Mouse (Mus musculus) olfactory bulb, adult 2 months (tissue): Measurements from ENCODE around the gene Abhd17b. TPM values are rescaled to one million over a fixed set of nuclear protein-coding genes. Genes with fewer than 3 reads are reported as not detected.

ENCODE experiments used
- H3K27ac ChIP-seq: fragments of 200-500 bp; 2 replicates; pipeline ENCODE4 v1.5.1; 2012; ENCODE audit warnings: low read depth, low read length; ENCODE audit not compliant: insufficient read depth
- H3K4me1 ChIP-seq: fragments of 200-500 bp; 2 replicates; pipeline ENCODE4 v1.6.1; 2012; ENCODE audit warnings: low read length; ENCODE audit not compliant: control insufficient read depth, insufficient read depth
- H3K4me3 ChIP-seq: fragments of 200-500 bp; 2 replicates; pipeline ENCODE4 v1.5.1; 2012; ENCODE audit warnings: mild to moderate bottlenecking, low read depth, low read length, moderate library complexity; ENCODE audit not compliant: insufficient read depth
- CTCF ChIP-seq: fragments of 200-500 bp; IDR thresholded peaks from 2 replicates; pipeline ENCODE4 v1.5.1; 2012; ENCODE audit warnings: low read depth, mild to moderate bottlenecking, low read length, moderate library complexity; ENCODE audit not compliant: insufficient read depth
- POLR2A ChIP-seq: fragments of 200-500 bp; IDR thresholded peaks from 2 replicates; pipeline ENCODE4 v1.6.1; 2012; ENCODE audit warnings: mild to moderate bottlenecking, low read depth, low read length, moderate library complexity; ENCODE audit not compliant: insufficient read depth
- WGBS: fragments of 180-500 bp; shearing (Covaris S2); methylation state at CpG from one replicate; pipeline ENCODE4 v1.1.7; 2018; 5-methylcytosine and 5-hydroxymethylcytosine counted together
- polyA plus RNA-seq: library from polyadenylated mRNA; stranded (reverse); fragments of >200 nt; gene quantifications from 2 replicates; pipeline ENCODE4 v1.2.4, GENCODE M21; 2012; ENCODE audit warnings: low replicate concordance; ENCODE audit not compliant: missing spikeins, insufficient read depth, insufficient read length

Abhd17b gene
- polyA plus RNA-seq, 1 experiment: not detected

DNA sequence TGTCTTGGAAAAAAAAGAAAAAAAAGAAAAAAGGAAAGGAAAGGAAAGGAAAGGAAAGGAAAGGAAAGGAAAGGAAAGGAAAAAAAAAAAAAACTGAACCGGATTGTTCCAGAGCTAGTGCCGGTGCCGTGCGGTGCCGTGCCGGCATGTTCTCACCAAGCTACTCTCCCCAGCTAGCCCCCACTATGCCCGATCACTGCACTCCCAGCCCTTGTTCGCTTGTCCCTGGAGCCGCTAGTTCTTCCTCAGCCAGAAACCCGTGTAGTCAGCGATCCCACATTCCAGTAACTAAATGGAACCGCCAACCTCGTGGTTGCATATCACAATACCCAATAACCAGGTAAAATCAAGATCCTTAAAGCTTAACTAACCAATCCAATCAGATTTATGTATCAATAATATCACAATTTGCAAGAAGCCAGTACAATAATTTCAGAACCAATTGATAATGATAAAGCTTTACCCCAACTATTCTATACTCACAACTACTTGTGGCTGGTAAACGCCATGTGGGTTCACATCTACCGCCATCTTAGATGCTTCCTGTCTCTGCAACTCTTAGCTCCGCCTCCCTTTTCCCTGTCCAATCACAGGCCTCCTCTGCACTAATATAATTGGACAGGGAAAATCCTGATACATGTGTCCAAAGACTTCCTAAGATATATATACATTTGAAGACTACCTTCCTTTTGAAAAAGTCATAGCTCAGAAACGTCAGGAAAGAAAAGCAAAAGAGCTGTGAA lies 21.5 kb downstream of the Abhd17b start:
- Histone ChIP-seq H3K4me1 (no peaks in the 10 kb centered on the region), H3K4me3 (no peak overlapping the region), H3K27ac (no peak overlapping the region)
- TF ChIP-seq CTCF (no peak), POLR2A (no peak)
- 96% methylated on average over 17 of the region's 17 CpGs for WGBS

DNA sequence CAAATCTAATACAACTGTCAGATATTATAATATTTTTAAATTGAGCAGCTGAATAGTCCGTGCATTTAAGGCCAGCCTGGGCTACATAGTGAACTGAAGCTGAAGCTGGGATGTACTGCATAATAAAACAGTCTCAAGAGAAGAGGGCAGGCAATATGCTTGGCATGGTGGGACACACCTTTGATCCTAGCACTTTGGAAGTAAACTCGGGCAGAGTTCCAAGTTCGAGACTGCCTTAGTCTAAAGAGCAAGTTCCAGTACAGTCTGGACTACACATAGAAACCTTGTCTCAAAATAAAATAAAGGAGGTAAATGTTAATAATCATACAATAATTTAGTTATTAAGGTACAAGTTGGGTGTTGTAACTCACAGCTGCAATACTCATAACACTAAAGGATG lies 27.1 kb downstream of the Abhd17b start:
- no peaks in the 10 kb centered on the region for H3K4me1 ChIP-seq
- no peak overlapping the region for H3K4me3 ChIP-seq
- H3K27ac ChIP-seq: no peak overlapping the region
- WGBS: 95% methylated on average over 3 of the region's 3 CpGs
- TF ChIP-seq CTCF (no peak), POLR2A (no peak)

DNA sequence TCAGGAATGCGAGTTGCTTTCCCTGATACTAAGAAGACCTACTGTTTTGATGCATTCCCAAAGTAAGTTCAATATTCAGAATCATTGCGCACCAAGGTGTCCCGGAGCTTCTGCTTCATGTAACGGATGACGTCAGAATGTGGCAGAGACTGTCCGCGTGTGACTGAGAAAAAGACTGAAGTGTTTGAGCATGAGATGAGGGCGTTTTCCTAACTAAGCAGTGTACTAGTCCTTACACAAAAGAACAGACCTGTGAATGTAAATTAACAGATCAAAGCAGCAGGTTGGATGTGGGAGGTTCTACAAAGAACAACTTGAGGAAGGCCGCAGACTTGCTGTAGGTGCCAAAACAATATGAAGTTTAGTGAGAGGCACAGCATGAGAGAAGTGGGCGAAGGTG lies 28.0 kb downstream of the Abhd17b start:
- TF ChIP-seq CTCF (no peak), POLR2A (no peak)
- WGBS: 89% methylated on average over 10 of the region's 10 CpGs

DNA sequence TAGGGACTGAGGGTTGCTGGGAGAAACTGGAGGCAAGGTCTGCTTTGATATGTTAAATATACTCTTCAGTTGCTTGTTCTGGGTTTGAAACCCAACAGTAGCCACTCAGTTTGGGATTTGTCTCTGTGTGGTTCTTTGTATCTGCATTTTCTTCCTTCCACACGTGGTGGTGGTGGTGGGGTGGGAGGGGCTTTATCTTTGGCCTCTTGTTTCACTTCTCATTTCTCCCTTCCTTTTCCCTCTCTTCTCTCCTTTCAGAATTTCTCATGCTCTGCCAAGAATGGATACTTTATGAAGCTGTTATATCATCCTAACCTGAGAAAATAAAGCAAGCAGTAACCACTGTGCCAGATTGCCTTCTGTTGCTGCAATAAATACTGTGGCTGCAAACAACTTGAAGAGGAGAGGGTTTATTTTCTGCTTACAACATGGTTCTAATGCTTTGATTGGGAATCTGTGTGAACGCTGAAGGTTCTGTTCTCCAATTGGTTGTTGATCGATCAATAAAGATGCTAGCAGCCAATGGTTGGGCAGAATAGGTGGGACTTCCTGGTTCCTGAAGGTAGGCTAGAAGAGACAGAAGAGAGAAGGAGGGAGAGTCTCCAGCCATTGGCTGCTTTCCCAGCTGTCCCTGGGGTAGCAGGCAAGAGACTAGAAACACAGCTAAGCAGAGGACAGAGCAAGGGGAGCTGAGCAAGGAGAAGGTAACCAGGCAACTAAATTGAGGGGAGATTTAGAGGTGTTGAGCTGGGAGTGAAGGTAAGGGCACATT lies 60.5 kb downstream of the Abhd17b start:
- Histone ChIP-seq H3K27ac (no peak overlapping the region), H3K4me3 (no peak overlapping the region), H3K4me1 (no peaks in the 10 kb centered on the region)
- TF ChIP-seq POLR2A (no peak), CTCF (no peak)
- 73% methylated on average over 3 of the region's 3 CpGs for WGBS

More for the DNA sequence above, 28.0 kb downstream of the Abhd17b start:
- Histone ChIP-seq H3K27ac (no peak overlapping the region), H3K4me3 (no peak overlapping the region), H3K4me1 (no peaks in the 10 kb centered on the region)

DNA sequence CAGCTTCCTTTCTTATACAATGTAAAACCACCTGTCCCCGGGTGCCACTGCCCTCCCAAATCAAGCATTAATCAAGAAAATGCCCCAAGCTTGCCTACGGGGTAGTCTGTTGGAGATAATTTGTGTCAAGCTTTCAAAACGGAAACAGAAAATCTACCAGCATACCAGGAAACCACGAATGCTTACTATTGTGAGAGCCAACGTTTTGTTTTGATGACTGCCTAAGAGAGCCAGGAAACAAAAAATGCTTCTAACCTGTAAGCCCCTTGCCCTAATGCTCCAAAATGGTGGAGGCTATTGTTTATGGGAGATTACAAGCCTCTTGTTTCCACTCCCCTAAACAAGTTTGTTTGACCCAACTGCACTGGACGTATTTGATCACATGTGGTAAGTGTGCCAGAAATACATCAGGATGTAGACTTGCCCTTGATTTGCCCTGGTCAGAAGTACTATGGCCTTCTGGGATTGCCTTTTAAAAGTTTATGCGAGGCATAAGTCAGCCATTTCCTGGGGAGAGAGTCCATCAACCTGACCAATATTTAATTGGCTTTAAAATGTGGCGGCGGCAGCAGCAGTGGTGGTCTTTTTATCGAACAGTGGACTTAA lies 61.4 kb downstream of the Abhd17b start:
- Histone ChIP-seq H3K4me1 (no peaks in the 10 kb centered on the region), H3K27ac (no peak overlapping the region), H3K4me3 (no peak overlapping the region)
- 70% methylated on average over 10 of the region's 10 CpGs for WGBS
- no peak for TF ChIP-seq CTCF

DNA sequence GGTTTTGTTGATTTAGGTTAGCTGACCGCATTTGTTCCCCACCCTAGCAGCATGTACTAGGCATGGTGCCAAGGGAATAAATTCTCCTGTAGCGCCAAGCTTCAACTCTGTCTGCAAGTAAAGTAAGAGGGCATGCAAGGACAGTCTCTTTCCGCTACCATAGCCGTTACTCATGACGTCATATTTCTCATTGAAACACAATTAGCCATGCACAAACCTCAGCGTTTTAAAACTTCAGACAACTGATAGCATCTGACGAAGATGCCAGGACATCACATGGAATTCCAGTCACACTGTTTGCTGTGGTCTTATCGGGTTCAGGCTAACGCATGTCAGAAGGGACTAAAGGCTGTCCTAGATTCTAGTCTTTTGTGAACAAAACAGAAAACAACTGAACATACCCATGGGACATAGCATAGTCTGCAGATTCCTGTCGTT lies 62.0 kb downstream of the Abhd17b start:
- Histone ChIP-seq H3K4me1 (no peaks in the 10 kb centered on the region), H3K4me3 (no peak overlapping the region), H3K27ac (no peak overlapping the region)
- WGBS: 41% methylated on average over 10 of the region's 10 CpGs
- no peak for TF ChIP-seq POLR2A
- TF ChIP-seq CTCF: no peak

DNA sequence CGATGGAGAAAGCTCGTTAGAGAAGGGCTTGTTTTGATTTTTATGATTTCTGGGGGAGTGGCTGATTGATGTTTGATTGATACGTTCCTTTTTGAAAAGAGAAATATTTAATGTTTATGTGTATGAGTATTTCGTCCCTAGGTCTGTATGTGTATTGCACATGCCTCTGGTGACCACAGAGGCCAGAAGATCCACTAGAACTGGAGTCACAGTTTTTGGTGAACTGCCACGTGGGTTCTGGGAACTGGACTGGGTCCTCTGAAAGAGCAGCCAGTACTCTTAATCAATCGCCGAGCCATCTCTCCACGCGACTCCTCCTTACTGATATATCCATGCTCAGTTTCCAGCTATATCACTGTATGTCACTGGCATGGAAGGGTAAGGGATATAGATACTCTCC lies 62.5 kb downstream of the Abhd17b start:
- Histone ChIP-seq H3K27ac (no peak overlapping the region), H3K4me1 (no peaks in the 10 kb centered on the region), H3K4me3 (no peak overlapping the region)
- no peak for TF ChIP-seq POLR2A
- 85% methylated on average over 9 of the region's 9 CpGs for WGBS

DNA sequence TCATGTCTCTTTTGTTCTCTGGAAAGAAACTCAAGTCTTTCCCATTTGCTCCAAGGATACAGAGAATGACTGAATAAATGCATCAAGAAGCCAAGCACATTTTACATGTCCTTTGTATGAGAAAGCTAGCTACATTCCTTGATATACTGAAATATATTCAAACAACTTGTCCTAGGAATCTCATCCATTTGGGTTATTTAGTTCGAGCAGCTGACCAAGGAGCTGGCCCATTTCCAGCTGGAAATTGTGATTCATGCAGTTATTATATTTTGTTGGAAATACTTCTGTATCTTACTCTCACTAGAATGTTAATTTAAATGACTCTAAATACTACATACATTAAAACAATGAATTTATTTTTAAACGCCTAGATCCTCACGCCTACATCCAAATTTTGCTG lies 63.5 kb downstream of the Abhd17b start:
- 46% methylated on average over 3 of the region's 3 CpGs for WGBS
- Histone ChIP-seq H3K27ac (no peak overlapping the region), H3K4me3 (no peak overlapping the region), H3K4me1 (no peaks in the 10 kb centered on the region)
- TF ChIP-seq CTCF (no peak), POLR2A (no peak)

DNA sequence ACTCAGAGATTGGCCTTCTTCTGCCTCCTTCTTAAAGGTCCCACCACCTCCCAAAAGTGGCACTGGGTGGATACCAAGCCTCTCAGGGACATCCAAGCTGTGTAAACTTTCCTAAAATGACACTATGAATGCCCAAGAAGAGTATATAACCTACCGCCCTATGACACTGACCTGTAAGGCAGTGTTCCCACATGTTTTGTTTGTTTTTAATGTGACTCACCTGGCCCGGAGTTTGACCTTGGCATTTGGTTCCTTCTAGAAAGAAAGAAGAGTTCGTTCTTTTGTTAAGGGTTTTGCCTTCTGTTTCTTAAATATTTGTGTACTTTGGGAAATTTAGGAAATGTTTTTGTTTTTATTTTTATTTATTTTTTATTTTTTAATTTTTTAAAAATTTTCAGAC lies 66.2 kb downstream of the Abhd17b start:
- 88% methylated on average over 3 of the region's 3 CpGs for WGBS
- no peak overlapping the region for H3K27ac ChIP-seq

More for the DNA sequence above, 66.2 kb downstream of the Abhd17b start:
- Histone ChIP-seq H3K4me3 (no peak overlapping the region), H3K4me1 (peaks cover 3% of the 10 kb centered on the region)
- no peak for TF ChIP-seq CTCF
- TF ChIP-seq POLR2A: no peak
